Mouse (Mus musculus) liver, embryonic 14.5 days (tissue): ENCODE results near the gene Unc45a.

ENCODE experiments used
- CTCF ChIP-seq: IDR thresholded peaks from 2 replicates; pipeline ENCODE4 v1.5.1; 2016; ENCODE audit warnings: antibody characterized with exemption, low read depth, control low read depth
- EP300 ChIP-seq: IDR thresholded peaks from 2 replicates; pipeline ENCODE4 v1.6.1; 2016; ENCODE audit warnings: antibody characterized with exemption, low read depth

DNA sequence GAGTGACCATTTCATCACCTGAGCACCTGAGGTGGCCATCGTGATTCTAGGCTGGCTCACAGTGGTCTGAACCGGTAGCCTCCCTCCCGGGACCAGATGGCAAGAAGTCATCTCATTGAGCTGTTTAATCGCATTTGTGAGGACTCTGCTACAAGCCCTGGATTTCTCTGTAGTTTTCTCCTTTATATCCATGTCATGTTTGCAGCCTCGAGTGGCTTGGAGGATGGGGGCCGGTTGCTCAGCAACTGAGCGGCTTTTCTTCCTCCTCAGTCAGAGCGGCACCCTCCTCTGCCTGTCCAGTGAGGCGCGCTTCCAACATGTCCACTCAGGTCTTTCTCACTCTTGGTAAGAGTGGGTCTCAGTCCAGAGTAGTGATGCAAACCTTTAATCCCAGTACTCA is 35.4 kb upstream of the Unc45a start:
- TF ChIP-seq CTCF = no peak
- no peak for TF ChIP-seq EP300
